Mouse (Mus musculus): ENCODE results near the gene Ddx39. TPM values are rescaled to one million over a fixed set of nuclear protein-coding genes. Genes with fewer than 3 reads are reported as not detected.
A peak's percentile ranks its signal among the peaks of the same experiment; 100 is the strongest.

Gene Ddx39
- polyA plus RNA-seq, 1 experiment from 2014 or later, result 150 TPM

- H3K27me3 ChIP-seq (ENCODE audit: control insufficient read depth, insufficient read depth, low read depth, low read length), result no peaks in the 10 kb centered on the region; the same call in 1 of the 2 replicates
- WGBS, result 51% methylated on average over 9 of the region's 9 CpGs
- no peaks in the 10 kb centered on the region for H3K9me3 ChIP-seq (ENCODE audit: control insufficient read depth, low read length)
- H3K4me2 ChIP-seq (ENCODE audit: low read depth, low read length), result no peak overlapping the region
- no peaks in the 10 kb centered on the region for H3K36me3 ChIP-seq (ENCODE audit: control insufficient read depth, insufficient read depth, low read length)
- no peak overlapping the region for H3K4me3 ChIP-seq (ENCODE audit: low read length)
- H3K9ac ChIP-seq (ENCODE audit: low read length), result no peak overlapping the region
- no peak for ATAC-seq (ENCODE audit: low read depth)
- H3K27ac ChIP-seq (ENCODE audit: low read length), result peak overlapping the region; percentile 92
- peaks cover 13% of the 10 kb centered on the region for H3K4me1 ChIP-seq (replicated peaks; ENCODE audit: control insufficient read depth, insufficient read depth, low read length)
These were observed 34.3 kb downstream of the Ddx39 start for GRCm38 (mm10) chr8:83749265-83749664.

GRCm38 (mm10) chr8:83754149-83754548 is 39.2 kb downstream of the Ddx39 start:
- peaks cover under 1% of the 10 kb centered on the region; the same call in 1 of the 2 replicates for H3K4me1 ChIP-seq (replicated peaks; ENCODE audit: control insufficient read depth, insufficient read depth, low read length)
- no peak overlapping the region for H3K9ac ChIP-seq (ENCODE audit: low read length)
- no peaks in the 10 kb centered on the region for H3K9me3 ChIP-seq (ENCODE audit: control insufficient read depth, low read length)
- no peak for ATAC-seq (ENCODE audit: low read depth)
- H3K4me2 ChIP-seq (ENCODE audit: low read depth, low read length), result no peak overlapping the region
- H3K4me3 ChIP-seq (ENCODE audit: low read length), result no peak overlapping the region
- WGBS, result 33% methylated on average over 2 of the region's 3 CpGs
- no peaks in the 10 kb centered on the region for H3K36me3 ChIP-seq (ENCODE audit: control insufficient read depth, insufficient read depth, low read length)
- no peak overlapping the region for H3K27ac ChIP-seq (ENCODE audit: low read length)
- H3K27me3 ChIP-seq (ENCODE audit: control insufficient read depth, insufficient read depth, low read depth, low read length), result no peaks in the 10 kb centered on the region

DNA sequence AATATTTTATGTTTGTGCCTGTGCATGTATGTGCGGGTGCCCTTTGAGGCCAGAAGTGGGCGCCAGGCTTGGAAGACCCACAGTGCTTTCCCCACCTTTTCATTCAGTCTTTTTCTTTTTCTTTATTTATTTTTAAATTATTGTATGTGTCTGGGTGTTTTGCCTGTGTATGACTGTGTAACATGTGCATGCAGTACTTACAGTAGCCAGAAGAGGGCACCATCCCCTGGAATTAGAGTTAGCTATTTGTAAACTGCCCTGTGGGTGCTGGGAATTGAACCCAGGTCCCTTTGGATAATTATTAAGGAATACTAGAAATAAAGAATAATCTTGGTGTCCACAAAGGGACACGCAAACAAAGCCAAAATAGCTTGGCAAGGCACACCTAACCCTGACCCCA is 41.3 kb downstream of the Ddx39 start:
- H3K4me3 ChIP-seq (ENCODE audit: low read length), result no peak overlapping the region
- no peak overlapping the region for H3K9ac ChIP-seq (ENCODE audit: low read length)
- H3K4me1 ChIP-seq (replicated peaks; ENCODE audit: control insufficient read depth, insufficient read depth, low read length), result no peaks in the 10 kb centered on the region
- no peaks in the 10 kb centered on the region for H3K36me3 ChIP-seq (ENCODE audit: control insufficient read depth, insufficient read depth, low read length)
- no peaks in the 10 kb centered on the region for H3K9me3 ChIP-seq (ENCODE audit: control insufficient read depth, low read length)
- no peak for ATAC-seq (ENCODE audit: low read depth)
- no peak overlapping the region for H3K27ac ChIP-seq (ENCODE audit: low read length)
- no peak overlapping the region for H3K4me2 ChIP-seq (ENCODE audit: low read depth, low read length)
- 94% methylated on average over 3 of the region's 3 CpGs for WGBS
- no peaks in the 10 kb centered on the region for H3K27me3 ChIP-seq (ENCODE audit: control insufficient read depth, insufficient read depth, low read depth, low read length)

GRCm38 (mm10) chr8:83757084-83757607 is 42.2 kb downstream of the Ddx39 start:
- H3K9ac ChIP-seq (ENCODE audit: low read length), result no peak overlapping the region
- H3K4me1 ChIP-seq (replicated peaks; ENCODE audit: control insufficient read depth, insufficient read depth, low read length), result no peaks in the 10 kb centered on the region
- no peaks in the 10 kb centered on the region for H3K9me3 ChIP-seq (ENCODE audit: control insufficient read depth, low read length)
- no peak for ATAC-seq (ENCODE audit: low read depth)
- no peaks in the 10 kb centered on the region for H3K27me3 ChIP-seq (ENCODE audit: control insufficient read depth, insufficient read depth, low read depth, low read length)
- H3K4me2 ChIP-seq (ENCODE audit: low read depth, low read length), result no peak overlapping the region
- H3K4me3 ChIP-seq (ENCODE audit: low read length), result no peak overlapping the region
- 67% methylated on average over 6 of the region's 6 CpGs for WGBS
- H3K27ac ChIP-seq (ENCODE audit: low read length), result no peak overlapping the region
- H3K36me3 ChIP-seq (ENCODE audit: control insufficient read depth, insufficient read depth, low read length), result no peaks in the 10 kb centered on the region

- Histone ChIP-seq H3K27me3 (ENCODE audit: control insufficient read depth, insufficient read depth, low read depth, low read length) (no peaks in the 10 kb centered on the region), H3K9ac (ENCODE audit: low read length) (no peak overlapping the region), H3K36me3 (ENCODE audit: control insufficient read depth, insufficient read depth, low read length) (no peaks in the 10 kb centered on the region), H3K27ac (ENCODE audit: low read length) (no peak overlapping the region), H3K4me2 (ENCODE audit: low read depth, low read length) (no peak overlapping the region), H3K4me1 (replicated peaks; ENCODE audit: control insufficient read depth, insufficient read depth, low read length) (no peaks in the 10 kb centered on the region), H3K4me3 (ENCODE audit: low read length) (no peak overlapping the region), H3K9me3 (ENCODE audit: control insufficient read depth, low read length) (no peaks in the 10 kb centered on the region)
- 29% methylated on average over 5 of the region's 5 CpGs for WGBS
- ATAC-seq (ENCODE audit: low read depth), result no peak
These were observed 43.3 kb downstream of the Ddx39 start for GRCm38 (mm10) chr8:83758298-83758697.

DNA sequence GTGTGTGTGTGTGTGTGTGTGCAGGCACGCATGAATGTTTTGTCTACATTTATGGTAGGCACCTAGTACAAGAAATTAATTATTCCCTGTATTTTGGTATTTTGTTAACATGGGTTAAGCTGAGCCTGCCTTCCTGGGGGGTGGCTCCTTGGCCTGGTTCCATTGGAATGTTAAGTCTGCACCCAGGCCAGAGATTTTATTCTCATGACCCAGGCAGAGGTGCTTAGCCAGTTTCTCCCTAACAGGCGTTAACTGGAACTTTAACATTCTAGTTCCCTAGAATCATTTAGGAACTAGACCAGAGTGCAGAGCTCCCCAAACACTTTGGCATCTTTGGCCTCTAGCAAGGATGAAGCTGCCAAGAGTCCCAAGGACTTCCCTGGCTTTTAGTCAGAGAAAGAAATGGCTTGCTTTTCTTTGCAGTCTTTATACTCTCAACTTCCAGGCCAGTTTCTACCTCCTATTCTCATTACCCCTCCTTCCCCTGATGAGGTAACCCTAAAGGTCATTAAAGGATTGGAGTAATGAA is 44.3 kb downstream of the Ddx39 start:
- H3K9me3 ChIP-seq (ENCODE audit: control insufficient read depth, low read length), result no peaks in the 10 kb centered on the region
- no peaks in the 10 kb centered on the region for H3K36me3 ChIP-seq (ENCODE audit: control insufficient read depth, insufficient read depth, low read length)
- H3K4me3 ChIP-seq (ENCODE audit: low read length), result no peak overlapping the region
- no peaks in the 10 kb centered on the region for H3K27me3 ChIP-seq (ENCODE audit: control insufficient read depth, insufficient read depth, low read depth, low read length)
- H3K4me1 ChIP-seq (replicated peaks; ENCODE audit: control insufficient read depth, insufficient read depth, low read length), result no peaks in the 10 kb centered on the region
- 53% methylated on average over 2 of the region's 2 CpGs for WGBS
- peak overlapping the region; percentile 10; the same call in 1 of the 2 replicates for H3K27ac ChIP-seq (ENCODE audit: low read length)
- no peak overlapping the region for H3K9ac ChIP-seq (ENCODE audit: low read length)
- no peak overlapping the region for H3K4me2 ChIP-seq (ENCODE audit: low read depth, low read length)
- peak; percentile 23; the same call in 1 of the 2 replicates for ATAC-seq (ENCODE audit: low read depth)

DNA sequence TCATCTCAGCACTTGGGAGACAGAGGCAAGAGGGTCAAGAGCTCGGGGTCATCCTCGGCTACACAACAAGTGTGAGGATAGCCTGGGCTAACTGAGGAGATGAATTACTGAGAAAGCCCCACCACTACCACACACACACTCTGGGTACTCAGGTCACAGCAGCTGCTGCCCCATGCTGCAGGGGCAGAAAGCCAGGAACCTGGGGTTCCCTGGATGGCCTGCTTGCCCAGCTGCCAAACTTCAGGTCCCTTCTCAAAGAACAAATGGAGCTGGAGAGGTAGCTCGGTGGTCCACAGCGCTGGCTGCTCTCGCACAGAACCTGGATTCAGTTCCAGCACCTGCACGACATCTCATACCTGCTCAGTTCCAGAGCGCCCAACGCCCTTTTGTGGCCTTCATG is 49.1 kb downstream of the Ddx39 start:
- H3K4me1 ChIP-seq (replicated peaks; ENCODE audit: control insufficient read depth, insufficient read depth, low read length), result 0 out of 2 replicates have a peak, but pooled peaks cover under 1% of the 10 kb centered on the region
- WGBS, result 89% methylated on average over 8 of the region's 8 CpGs
- no peak overlapping the region for H3K4me3 ChIP-seq (ENCODE audit: low read length)
- no peaks in the 10 kb centered on the region for H3K36me3 ChIP-seq (ENCODE audit: control insufficient read depth, insufficient read depth, low read length)
- no peak for ATAC-seq (ENCODE audit: low read depth)
- no peak overlapping the region for H3K27ac ChIP-seq (ENCODE audit: low read length)
- no peak overlapping the region for H3K9ac ChIP-seq (ENCODE audit: low read length)
- H3K4me2 ChIP-seq (ENCODE audit: low read depth, low read length), result no peak overlapping the region
- no peaks in the 10 kb centered on the region for H3K9me3 ChIP-seq (ENCODE audit: control insufficient read depth, low read length)
- H3K27me3 ChIP-seq (ENCODE audit: control insufficient read depth, insufficient read depth, low read depth, low read length), result no peaks in the 10 kb centered on the region

DNA sequence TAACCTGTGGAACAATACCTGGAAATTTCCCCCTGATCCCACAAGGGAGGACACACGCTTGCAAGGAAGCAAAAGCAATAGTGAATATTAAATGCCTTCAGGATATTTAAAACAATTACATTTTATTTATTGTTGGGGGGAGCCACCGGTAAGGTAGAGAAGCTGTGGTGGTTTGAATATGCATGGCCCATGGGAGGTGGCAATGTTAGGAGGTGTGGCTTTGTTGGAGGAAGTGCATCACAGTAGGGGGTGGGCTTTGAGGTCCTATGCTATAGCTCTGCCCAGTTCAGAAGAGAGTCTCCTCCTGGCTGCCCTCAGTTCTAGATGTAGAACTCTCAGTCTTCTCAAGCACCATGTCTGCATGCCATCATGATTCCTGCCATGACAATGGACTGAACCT is 49.7 kb downstream of the Ddx39 start:
- no peaks in the 10 kb centered on the region for H3K36me3 ChIP-seq (ENCODE audit: control insufficient read depth, insufficient read depth, low read length)
- 0 out of 2 replicates have a peak, but pooled peaks cover 4% of the 10 kb centered on the region for H3K4me1 ChIP-seq (replicated peaks; ENCODE audit: control insufficient read depth, insufficient read depth, low read length)
- H3K9ac ChIP-seq (ENCODE audit: low read length), result no peak overlapping the region
- H3K4me2 ChIP-seq (ENCODE audit: low read depth, low read length), result no peak overlapping the region
- no peak for ATAC-seq (ENCODE audit: low read depth)
- no peaks in the 10 kb centered on the region for H3K9me3 ChIP-seq (ENCODE audit: control insufficient read depth, low read length)
- no peaks in the 10 kb centered on the region for H3K27me3 ChIP-seq (ENCODE audit: control insufficient read depth, insufficient read depth, low read depth, low read length)
- 82% methylated on average over 2 of the region's 2 CpGs for WGBS
- H3K27ac ChIP-seq (ENCODE audit: low read length), result no peak overlapping the region
- no peak overlapping the region for H3K4me3 ChIP-seq (ENCODE audit: low read length)

DNA sequence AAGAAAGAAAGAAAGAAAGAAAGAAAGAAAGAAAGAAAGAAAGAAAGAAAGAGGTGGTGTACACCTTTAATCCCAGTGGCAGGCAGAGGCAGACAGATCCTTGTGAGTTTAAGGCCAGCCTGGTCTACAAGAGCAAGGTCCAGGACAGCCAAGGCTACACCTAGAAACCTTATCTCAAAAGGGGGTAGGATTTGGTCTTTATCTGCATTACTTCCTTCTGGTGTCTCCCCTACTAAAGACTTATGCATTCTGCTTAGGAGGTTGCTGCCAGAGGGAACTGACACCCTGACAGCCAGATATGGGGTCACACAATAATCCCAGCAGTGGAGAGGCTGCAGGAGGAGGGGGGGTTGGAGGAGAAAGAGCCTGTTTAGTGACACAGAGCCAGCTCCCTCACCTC is 50.7 kb downstream of the Ddx39 start:
- no peaks in the 10 kb centered on the region for H3K36me3 ChIP-seq (ENCODE audit: control insufficient read depth, insufficient read depth, low read length)
- no peak for ATAC-seq (ENCODE audit: low read depth)
- no peaks in the 10 kb centered on the region for H3K27me3 ChIP-seq (ENCODE audit: control insufficient read depth, insufficient read depth, low read depth, low read length)
- H3K27ac ChIP-seq (ENCODE audit: low read length), result no peak overlapping the region
- H3K4me3 ChIP-seq (ENCODE audit: low read length), result no peak overlapping the region
- no peak overlapping the region for H3K4me2 ChIP-seq (ENCODE audit: low read depth, low read length)
- no peaks in the 10 kb centered on the region for H3K9me3 ChIP-seq (ENCODE audit: control insufficient read depth, low read length)
- no peak overlapping the region for H3K9ac ChIP-seq (ENCODE audit: low read length)
- 0 out of 2 replicates have a peak, but pooled peaks cover 4% of the 10 kb centered on the region for H3K4me1 ChIP-seq (replicated peaks; ENCODE audit: control insufficient read depth, insufficient read depth, low read length)
